Mouse (Mus musculus): Measurements from ENCODE around the gene Afap1.

Afap1 gene

GRCm38 (mm10) chr5:35980542-35980941, 87.4 kb downstream of the Afap1 start:
- DNase-seq = no peak

- no peak for DNase-seq
Measured at GRCm38 (mm10) chr5:35981341-35981740, 88.2 kb downstream of the Afap1 start.

- peak in 1 of 2 experiments; percentile 70 for DNase-seq
Measured at GRCm38 (mm10) chr5:35981976-35982375, 88.9 kb downstream of the Afap1 start.

GRCm38 (mm10) chr5:35985611-35986010, 92.5 kb downstream of the Afap1 start:
- no peak for DNase-seq

- no peak for DNase-seq
Measured at GRCm38 (mm10) chr5:35988085-35988484, 95.0 kb downstream of the Afap1 start.

- no peak for DNase-seq
Measured at GRCm38 (mm10) chr5:35989506-35989905, 96.4 kb downstream of the Afap1 start.

- DNase-seq = no peak
Measured at GRCm38 (mm10) chr5:35989986-35990735, 97.0 kb downstream of the Afap1 start.

- DNase-seq = no peak
Measured at GRCm38 (mm10) chr5:36003797-36004196, 110.7 kb downstream of the Afap1 start.

GRCm38 (mm10) chr5:36006106-36006505, 113.0 kb downstream of the Afap1 start:
- DNase-seq = no peak

GRCm38 (mm10) chr5:36006586-36006985, 113.5 kb downstream of the Afap1 start:
- no peak for DNase-seq

GRCm38 (mm10) chr5:36007649-36008048, 114.5 kb downstream of the Afap1 start:
- no peak for DNase-seq

GRCm38 (mm10) chr5:36009405-36009804, 116.3 kb downstream of the Afap1 start:
- no peak for DNase-seq

- no peak for DNase-seq
Measured at GRCm38 (mm10) chr5:36018366-36018765, 125.2 kb downstream of the Afap1 start.

GRCm38 (mm10) chr5:36021091-36021490, 128.0 kb downstream of the Afap1 start:
- no peak for DNase-seq

GRCm38 (mm10) chr5:36022361-36022760, 129.2 kb downstream of the Afap1 start:
- no peak for DNase-seq

GRCm38 (mm10) chr5:36024003-36024685, 131.0 kb downstream of the Afap1 start:
- no peak for DNase-seq

- no peak for DNase-seq
Measured at GRCm38 (mm10) chr5:36025076-36025475, 132.0 kb downstream of the Afap1 start.

GRCm38 (mm10) chr5:36033531-36034426, 140.7 kb downstream of the Afap1 start:
- peak; percentile 15 to 31 for DNase-seq

GRCm38 (mm10) chr5:36039596-36039995, 146.5 kb downstream of the Afap1 start:
- DNase-seq = no peak

- no peak for DNase-seq
Measured at GRCm38 (mm10) chr5:36040398-36041235, 147.5 kb downstream of the Afap1 start.

- DNase-seq = no peak
Measured at GRCm38 (mm10) chr5:36041236-36041562, 148.1 kb downstream of the Afap1 start.

GRCm38 (mm10) chr5:36041756-36042155, 148.6 kb downstream of the Afap1 start:
- DNase-seq = no peak

- no peak for DNase-seq
Measured at GRCm38 (mm10) chr5:36043154-36043553, 150.0 kb downstream of the Afap1 start.
